Mouse (Mus musculus) kidney, embryonic 16.5 days (tissue): Measurements from ENCODE around the gene Rara. TPM values are rescaled to one million over a fixed set of nuclear protein-coding genes. Genes with fewer than 3 reads are reported as not detected.
A peak's percentile ranks its signal among the peaks of the same experiment; 100 is the strongest.
"Not testable (repeated sequence)": the region's sequence is repeated elsewhere in the genome, so short reads cannot be mapped to it uniquely, and the experiment has no call there.

Experiments
- ATAC-seq: fragments of 200-750 bp; cut with Nextera tagmentation; 2 replicates; pipeline ENCODE4 v1.8.0; 2017; ENCODE audit warnings: moderate TSS enrichment; ENCODE audit not compliant: low FRiP score, low TSS enrichment
- H3K27ac ChIP-seq: fragments of 300-500 bp; sonication (generic); 2 replicates; pipeline ENCODE4 v1.5.1; 2014; ENCODE audit warnings: low read length
- H3K27me3 ChIP-seq: fragments of 300-500 bp; sonication (generic); 2 replicates; pipeline ENCODE4 v1.6.1; 2014; ENCODE audit warnings: low read length, control low read depth, mixed read lengths; ENCODE audit not compliant: insufficient read depth
- H3K36me3 ChIP-seq: fragments of 300-500 bp; sonication (generic); 2 replicates; pipeline ENCODE4 v1.6.1; 2014; ENCODE audit warnings: low read length, control low read depth, mixed read lengths; ENCODE audit not compliant: insufficient read depth
- H3K4me1 ChIP-seq: fragments of 300-500 bp; sonication (generic); 2 replicates; pipeline ENCODE4 v1.6.1; 2014; ENCODE audit warnings: low read length, control low read depth, mixed read lengths; ENCODE audit not compliant: insufficient read depth
- H3K4me2 ChIP-seq: fragments of 300-500 bp; sonication (generic); replicated peaks from 2 replicates; pipeline ENCODE4 v1.6.1; 2014; ENCODE audit warnings: low read depth, low read length
- H3K4me3 ChIP-seq: fragments of 300-500 bp; sonication (generic); 2 replicates; pipeline ENCODE4 v1.5.1; 2014; ENCODE audit warnings: mild to moderate bottlenecking, low read length
- H3K9ac ChIP-seq: fragments of 300-500 bp; sonication (generic); replicated peaks from 2 replicates; pipeline ENCODE4 v1.6.1; 2014; ENCODE audit warnings: low read length
- H3K9me3 ChIP-seq: fragments of 300-500 bp; sonication (generic); 2 replicates; pipeline ENCODE4 v1.6.1; 2016; ENCODE audit warnings: low read length, control low read depth
- WGBS: fragments of 180-500 bp; shearing (Covaris S2); extraction: QIAGEN DNeasy Blood & Tissue Kit; methylation state at CpG from one replicate; pipeline ENCODE4 v1.1.7; 2014; 5-methylcytosine and 5-hydroxymethylcytosine counted together
- polyA plus RNA-seq: library from polyadenylated mRNA; unstranded; fragments of >200 nt; fragmentation: Nextera tagmentation; extraction: Ambion mirVana; gene quantifications from 2 replicates; pipeline ENCODE4 v1.2.1, GENCODE M21; 2015

Rara gene
- polyA plus RNA-seq, 1 experiment from 2014 or later: 31.4 TPM

DNA sequence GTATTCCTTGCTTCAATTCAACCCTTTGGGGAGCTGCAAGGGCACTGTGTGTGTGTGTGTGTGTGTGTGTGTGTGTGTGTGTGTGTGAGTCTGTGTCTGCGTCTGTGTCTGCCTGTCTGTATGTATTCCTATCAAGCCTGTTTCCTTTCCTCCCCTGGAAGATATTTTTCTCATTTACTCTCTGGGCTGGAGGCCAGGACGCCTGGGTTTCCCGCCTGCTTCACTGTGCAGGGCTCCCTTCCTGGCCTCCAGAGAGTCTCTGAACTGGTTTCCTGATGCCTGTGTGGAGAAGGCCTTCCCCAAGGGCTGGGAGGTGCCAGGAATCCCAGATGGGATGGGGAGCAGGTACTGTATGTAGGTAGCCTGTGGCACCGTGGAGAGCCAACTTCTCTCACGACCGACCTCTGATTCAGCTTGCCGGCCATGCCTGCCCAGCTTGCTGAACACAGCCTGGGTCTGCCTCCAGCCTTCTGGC is 2.5 kb downstream of the Rara start:
- H3K4me3 ChIP-seq: no peak overlapping the region
- H3K4me1 ChIP-seq: peaks cover 81% of the 10 kb centered on the region
- H3K27ac ChIP-seq: peak overlapping the region; percentile 50
- 47% methylated on average over 7 of the region's 7 CpGs for WGBS
- H3K36me3 ChIP-seq: no peaks in the 10 kb centered on the region
- no peaks in the 10 kb centered on the region for H3K27me3 ChIP-seq
- H3K4me2 ChIP-seq: peak overlapping the region; percentile 69
- ATAC-seq: no peak
- peak overlapping the region; percentile 48 for H3K9ac ChIP-seq
- H3K9me3 ChIP-seq: no peaks in the 10 kb centered on the region

DNA sequence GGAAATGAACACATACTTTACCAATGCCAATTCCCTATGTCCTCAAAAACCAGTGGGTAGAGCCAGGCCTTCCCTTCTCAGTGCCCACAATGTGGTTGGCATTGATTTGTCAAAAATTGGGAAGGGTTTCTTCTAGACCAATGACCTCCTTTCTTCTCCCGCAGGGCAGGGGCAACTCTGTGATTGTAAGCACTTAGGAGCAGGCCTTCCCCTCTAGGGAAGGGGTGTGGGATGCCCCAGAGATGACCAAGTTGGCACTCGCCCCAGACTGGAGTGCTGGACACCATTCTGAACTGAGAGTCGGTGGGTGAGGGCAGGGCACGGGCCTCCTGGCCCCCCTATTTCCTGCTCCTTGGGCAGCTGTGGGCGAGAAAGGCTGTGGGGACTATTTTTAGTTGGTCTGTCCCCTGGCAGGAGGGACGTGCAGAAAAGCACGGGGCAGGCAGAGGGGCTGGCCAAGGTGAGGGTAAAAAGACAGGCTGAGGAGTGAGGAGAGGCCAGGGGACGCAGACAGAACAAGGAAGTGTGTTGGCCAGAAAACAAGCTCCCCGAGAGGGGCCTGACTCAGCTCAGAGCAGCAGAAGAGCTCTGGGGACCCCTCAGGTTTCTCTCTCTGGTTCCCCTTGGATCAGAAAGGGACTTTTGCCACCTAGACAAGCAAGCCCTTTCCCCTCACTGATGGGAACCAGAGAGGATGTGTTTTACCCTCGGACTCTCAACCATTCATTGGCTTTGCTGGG is 3.3 kb downstream of the Rara start:
- Histone ChIP-seq H3K9me3 (no peaks in the 10 kb centered on the region), H3K27me3 (no peaks in the 10 kb centered on the region), H3K27ac (peak overlapping the region; percentile 50), H3K4me3 (no peak overlapping the region), H3K9ac (peak overlapping the region; percentile 31; the same call in 1 of the 2 replicates), H3K4me2 (no peak overlapping the region), H3K4me1 (peaks cover 80% of the 10 kb centered on the region), H3K36me3 (no peaks in the 10 kb centered on the region)
- WGBS: 36% methylated on average over 10 of the region's 10 CpGs
- no peak for ATAC-seq

DNA sequence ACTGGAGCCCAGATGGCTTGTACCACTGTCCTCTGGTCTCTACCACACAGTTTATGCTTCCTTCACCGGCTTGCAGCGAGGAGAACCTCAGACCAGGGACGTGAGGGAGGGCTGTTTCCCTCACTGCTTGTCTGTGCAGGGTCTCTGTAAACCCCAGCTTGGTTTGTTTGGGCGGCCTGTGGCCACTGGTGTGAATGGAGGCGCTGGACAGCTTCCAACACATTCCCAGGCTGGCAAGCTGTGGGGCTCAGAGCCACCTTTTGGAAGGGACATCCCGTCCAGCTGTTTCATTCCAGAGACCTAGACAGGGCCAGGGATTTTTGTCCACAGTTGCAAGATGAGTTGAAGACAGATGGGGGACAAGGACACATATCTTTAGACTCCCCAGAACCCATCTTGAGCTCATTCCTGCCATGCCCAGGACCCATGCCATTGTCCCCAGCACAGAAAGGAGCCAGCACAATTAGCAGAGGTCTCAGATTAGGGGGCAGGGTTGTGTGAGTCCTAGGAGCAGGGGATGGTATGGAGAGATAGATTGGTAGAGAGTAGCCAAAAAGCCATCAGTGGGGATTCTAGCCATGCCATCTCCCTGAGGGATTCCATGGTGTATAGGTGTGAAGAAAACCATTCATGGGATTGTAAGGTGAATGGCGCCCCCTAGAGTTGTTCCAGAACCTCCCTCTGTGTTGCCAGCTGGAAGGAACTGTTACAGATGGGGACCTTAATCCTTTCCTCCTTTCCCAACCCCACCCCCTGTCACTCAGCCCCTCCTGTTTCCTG is 4.1 kb downstream of the Rara start:
- WGBS: 24% methylated on average over 7 of the region's 7 CpGs
- Histone ChIP-seq H3K4me1 (peaks cover 80% of the 10 kb centered on the region), H3K27ac (peak overlapping the region; percentile 50), H3K4me2 (no peak overlapping the region), H3K9ac (peak overlapping the region; percentile 31; the same call in 1 of the 2 replicates), H3K27me3 (no peaks in the 10 kb centered on the region), H3K36me3 (no peaks in the 10 kb centered on the region), H3K9me3 (no peaks in the 10 kb centered on the region), H3K4me3 (no peak overlapping the region)
- ATAC-seq: peak; percentile 21; the same call in 1 of the 2 replicates

DNA sequence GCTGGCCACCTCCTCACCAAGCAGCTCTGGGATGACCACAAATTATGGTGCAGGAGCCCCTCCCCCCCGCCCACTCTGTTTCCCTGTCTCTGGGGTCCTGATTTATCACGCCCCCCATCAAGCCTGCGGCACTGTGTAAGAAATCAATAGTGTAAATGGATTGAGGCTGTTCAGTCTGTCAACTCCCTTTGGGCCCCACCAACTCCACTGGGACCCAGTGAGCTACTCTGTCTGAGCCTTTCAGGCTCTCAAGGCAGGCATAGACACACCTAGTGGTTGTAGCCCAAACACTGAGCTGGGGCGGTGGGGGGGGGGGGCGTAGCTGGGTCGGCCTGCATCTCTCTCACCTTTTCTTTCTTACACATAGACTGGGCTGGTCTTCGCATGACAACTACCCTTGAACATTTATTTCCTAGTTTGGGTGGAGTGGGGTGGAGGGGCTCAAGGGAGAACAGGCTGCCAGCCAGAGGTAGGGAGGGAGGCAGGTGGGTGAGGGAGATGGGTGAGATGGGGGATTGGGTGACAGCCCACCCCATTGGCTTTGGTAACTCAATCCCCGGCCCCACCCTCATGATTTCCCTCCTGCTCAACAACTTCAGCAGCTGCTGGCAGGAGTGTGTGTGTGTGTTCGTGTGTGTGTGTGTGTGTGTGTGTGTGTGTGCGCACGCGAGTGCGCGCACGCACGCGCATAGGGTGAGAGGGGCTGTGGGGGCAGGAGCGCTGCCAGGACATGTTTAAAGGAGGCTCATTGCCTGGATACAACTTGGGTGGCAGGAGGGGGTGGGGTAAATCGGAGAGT is 4.9 kb downstream of the Rara start:
- Histone ChIP-seq H3K36me3 (no peaks in the 10 kb centered on the region), H3K4me3 (no peak overlapping the region), H3K9ac (peak overlapping the region; percentile 25; the same call in 1 of the 2 replicates), H3K27ac (peak overlapping the region; percentile 44), H3K9me3 (no peaks in the 10 kb centered on the region), H3K27me3 (no peaks in the 10 kb centered on the region), H3K4me1 (peaks cover 77% of the 10 kb centered on the region), H3K4me2 (peak overlapping the region; percentile 34)
- WGBS: 9% methylated on average over 19 of the region's 19 CpGs
- ATAC-seq: no peak

DNA sequence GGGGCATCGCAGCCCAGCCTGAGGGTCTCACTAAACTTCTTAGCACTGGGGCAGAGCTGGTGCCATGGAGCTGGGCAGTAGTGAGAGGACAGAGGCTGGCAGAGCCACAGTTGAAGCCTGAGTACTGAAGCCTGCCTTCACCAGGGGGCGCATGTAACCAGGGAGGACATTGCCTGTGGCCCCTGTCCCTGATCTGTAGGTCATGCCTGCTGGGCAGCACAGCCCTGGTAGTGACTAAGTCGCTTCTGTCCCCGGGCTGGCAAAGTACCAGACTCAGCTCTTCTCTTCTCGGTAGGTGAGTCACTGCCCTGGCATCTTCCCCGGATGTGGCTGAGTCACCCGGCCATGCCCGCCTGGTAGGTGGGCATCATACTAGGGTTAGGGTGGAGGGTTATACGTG is 5.5 kb downstream of the Rara start:
- H3K27ac ChIP-seq: peak overlapping the region; percentile 44; the same call in 1 of the 2 replicates
- peak overlapping the region; percentile 25; the same call in 1 of the 2 replicates for H3K9ac ChIP-seq
- H3K27me3 ChIP-seq: no peaks in the 10 kb centered on the region

DNA sequence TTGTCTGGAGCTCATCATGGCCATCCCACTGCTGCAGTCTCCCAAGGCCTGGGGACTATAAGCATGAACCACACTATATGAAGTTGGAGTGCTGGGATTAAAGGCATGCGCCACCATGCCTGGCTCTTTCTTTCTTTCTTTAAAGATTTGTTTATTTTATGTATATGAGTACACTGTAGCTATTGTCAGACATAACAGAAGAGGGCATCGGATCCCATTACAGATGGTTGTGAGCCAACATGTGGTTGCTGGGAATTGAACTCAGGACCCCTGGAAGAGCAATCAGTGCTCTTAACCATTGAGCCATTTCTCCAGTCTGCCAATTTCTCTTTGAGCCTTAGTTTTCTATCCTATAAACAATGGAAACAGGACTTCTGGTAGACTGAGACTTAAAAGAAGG is 6.2 kb downstream of the Rara start:
- H3K9ac ChIP-seq, H3K27me3 ChIP-seq, H3K4me3 ChIP-seq, H3K27ac ChIP-seq, H3K36me3 ChIP-seq, H3K9me3 ChIP-seq, ATAC-seq, H3K4me2 ChIP-seq: not testable (repeated sequence)
- peaks cover 74% of the 10 kb centered on the region for H3K4me1 ChIP-seq
- WGBS: 91% methylated on average over 2 of the region's 2 CpGs

More for the DNA sequence above, 5.5 kb downstream of the Rara start:
- H3K9me3 ChIP-seq: no peaks in the 10 kb centered on the region
- H3K4me2 ChIP-seq: peak overlapping the region; percentile 34
- H3K36me3 ChIP-seq: no peaks in the 10 kb centered on the region
- peaks cover 74% of the 10 kb centered on the region for H3K4me1 ChIP-seq
- no peak for ATAC-seq
- 34% methylated on average over 9 of the region's 9 CpGs for WGBS
- H3K4me3 ChIP-seq: no peak overlapping the region

DNA sequence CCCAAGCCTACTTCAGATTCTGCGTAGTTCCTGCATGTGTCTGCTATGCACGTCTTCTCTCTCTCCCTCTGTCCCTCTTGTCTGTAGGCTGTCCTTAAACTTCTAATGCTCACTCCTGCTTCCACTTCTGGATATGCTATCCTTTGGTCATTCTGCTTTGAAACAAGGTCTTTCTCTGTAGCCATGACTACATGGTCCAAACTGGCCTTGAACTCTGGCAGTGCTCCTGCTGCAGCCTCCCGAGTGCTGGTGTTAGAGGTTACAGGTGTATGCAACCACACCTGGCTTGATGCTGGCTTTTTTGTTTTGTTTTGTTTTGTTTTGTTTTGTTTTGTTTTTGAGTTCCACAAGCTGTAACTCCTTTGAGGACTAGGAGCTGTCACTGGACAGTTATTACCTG is 6.7 kb downstream of the Rara start:
- no peak overlapping the region for H3K4me3 ChIP-seq
- 81% methylated on average over 3 of the region's 3 CpGs for whole genome bisulfite sequencing
- H3K9me3 ChIP-seq: no peaks in the 10 kb centered on the region
- peaks cover 74% of the 10 kb centered on the region for H3K4me1 ChIP-seq
- H3K4me2 ChIP-seq: no peak overlapping the region
- H3K36me3 ChIP-seq: no peaks in the 10 kb centered on the region
- no peak for ATAC-seq
- H3K9ac ChIP-seq: no peak overlapping the region
- no peak overlapping the region for H3K27ac ChIP-seq
- H3K27me3 ChIP-seq: no peaks in the 10 kb centered on the region

DNA sequence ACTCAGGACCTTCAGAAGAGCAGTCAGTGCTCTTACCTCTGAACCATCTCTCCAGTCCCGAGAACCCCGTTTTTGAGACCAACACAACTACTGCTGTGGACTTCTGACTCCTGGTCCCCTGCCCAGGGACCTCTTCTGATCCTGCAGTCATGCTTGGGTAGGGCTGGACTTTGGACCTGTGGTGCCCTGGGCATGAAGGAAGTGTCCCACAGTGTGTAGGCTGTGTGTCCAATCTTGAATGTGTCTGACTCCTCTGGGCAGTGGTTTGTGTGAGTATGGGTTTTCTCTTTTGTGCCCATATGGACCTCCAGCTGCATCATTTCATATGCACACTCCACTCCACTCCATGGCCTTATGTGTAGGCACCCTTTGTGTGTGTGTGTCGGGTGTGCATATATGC is 7.5 kb downstream of the Rara start:
- no peak for ATAC-seq
- Histone ChIP-seq H3K27ac (0 out of 2 replicates have a peak overlapping the region, but pooled peaks have one; percentile 0), H3K36me3 (no peaks in the 10 kb centered on the region), H3K27me3 (no peaks in the 10 kb centered on the region), H3K9me3 (no peaks in the 10 kb centered on the region), H3K4me2 (no peak overlapping the region), H3K4me3 (no peak overlapping the region), H3K9ac (no peak overlapping the region), H3K4me1 (peaks cover 74% of the 10 kb centered on the region)
- WGBS: 85% methylated on average over 3 of the region's 3 CpGs

DNA sequence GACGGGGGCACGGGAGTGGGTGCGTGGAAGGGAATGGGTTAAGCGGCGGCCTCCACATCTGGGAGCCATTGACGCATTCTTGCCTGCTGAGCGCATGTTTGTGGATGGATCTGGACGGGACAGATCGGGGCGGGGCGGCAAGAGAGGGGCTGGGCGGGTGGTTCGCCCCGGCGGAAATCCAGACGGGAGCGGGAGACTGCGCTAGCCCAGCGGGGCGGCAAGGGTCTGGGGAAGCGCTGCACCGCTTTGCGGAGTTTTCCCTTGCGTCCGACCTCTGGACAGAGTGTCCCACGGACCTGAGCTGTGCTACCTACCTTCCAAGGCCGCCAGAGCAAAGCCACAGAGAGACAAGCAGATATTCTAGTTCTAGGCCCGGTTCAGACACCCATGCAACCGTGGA is 8.6 kb downstream of the Rara start:
- Histone ChIP-seq H3K4me1 (peaks cover 74% of the 10 kb centered on the region), H3K9ac (peak overlapping the region; percentile 91), H3K4me2 (peak overlapping the region; percentile 92), H3K4me3 (peak overlapping the region; percentile 80), H3K27ac (peak overlapping the region; percentile 76), H3K9me3 (no peaks in the 10 kb centered on the region), H3K36me3 (no peaks in the 10 kb centered on the region), H3K27me3 (no peaks in the 10 kb centered on the region)
- WGBS: 1% methylated on average over 29 of the region's 29 CpGs
- ATAC-seq: peak; percentile 27; the same call in 1 of the 2 replicates
